Comparison of ENCODE assay signal across 8 mouse cellular contexts in the genomic region with DNA sequence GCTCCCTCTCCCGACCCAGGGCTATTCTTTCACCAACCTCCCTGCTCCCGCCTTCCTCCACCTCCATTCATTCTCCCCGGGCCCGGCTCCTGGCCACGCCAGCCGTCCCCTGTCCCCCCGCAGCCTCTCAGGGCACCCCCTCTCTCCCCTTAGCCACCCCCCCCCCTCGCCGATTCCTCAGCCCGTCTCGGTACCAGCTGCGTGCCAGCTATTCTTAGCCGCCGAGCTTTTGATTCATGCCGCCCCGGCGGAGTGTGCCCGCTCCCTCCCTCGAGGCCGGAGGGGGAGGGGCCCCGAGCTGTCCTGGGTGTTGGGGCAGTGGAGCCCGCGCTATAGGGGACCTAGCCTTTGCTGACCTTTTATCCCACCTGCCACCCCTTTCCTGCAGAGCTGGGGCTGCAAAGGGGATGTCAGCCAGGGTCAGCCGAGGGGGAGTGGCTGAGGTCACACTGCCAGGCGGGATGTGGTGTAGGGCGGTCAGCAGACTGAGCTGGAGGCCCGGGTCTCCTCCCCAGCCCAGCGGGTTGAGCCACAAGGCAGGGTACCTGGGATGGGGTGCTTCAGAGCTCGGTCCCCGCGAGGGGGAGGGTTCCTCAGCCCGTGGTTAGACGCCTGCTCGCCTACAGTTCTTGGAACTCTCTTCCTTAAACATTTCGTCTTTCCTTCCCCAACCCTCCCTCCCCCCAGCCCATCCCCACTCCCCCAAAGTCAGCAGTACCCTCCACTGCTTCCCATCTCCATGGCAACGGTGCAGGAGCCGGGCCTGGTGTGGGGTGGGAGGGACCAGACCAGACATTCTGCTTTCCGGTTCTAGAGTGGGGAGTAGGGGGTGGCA. TPM values are rescaled to one million over a fixed set of nuclear protein-coding genes. Genes with fewer than 3 reads are reported as not detected.
DNase-seq lines count a peak whose midpoint lies in the region; ATAC-seq and TF ChIP-seq lines count a peak whose summit lies in the region.

No protein-coding gene starts in this region.

- H3K27ac ChIP-seq in ES-Bruce4 (ENCODE audit: insufficient read depth, low read length), result no peak overlapping the region
- no peak overlapping the region for H3K27ac ChIP-seq in heart, embryonic 15.5 days

- TF ChIP-seq EP300 in ES-Bruce4 (IDR thresholded peaks at IDR 0.05; ENCODE audit: insufficient read depth, low read depth, low read length), result no peak

- H3K9ac ChIP-seq in ES-Bruce4 (ENCODE audit: low read depth, poor library complexity, severe bottlenecking), result peak overlapping the region; percentile 68
- H3K9ac ChIP-seq in heart, embryonic 15.5 days, result peak overlapping the region; percentile 53

- H3K36me3 ChIP-seq in ES-Bruce4 (ENCODE audit: control insufficient read depth, insufficient read depth, low read length, poor library complexity, severe bottlenecking), result no peaks in the 10 kb centered on the region
- no peaks in the 10 kb centered on the region for H3K36me3 ChIP-seq in heart, embryonic 15.5 days

- no peak for TF ChIP-seq CTCF in ES-Bruce4 (IDR thresholded peaks at IDR 0.05; ENCODE audit: low read depth, low read length)

- peak; percentile 41 for ATAC-seq in heart, embryonic 15.5 days (replicated peaks; ENCODE audit: insufficient number of reproducible peaks, insufficient read depth, low FRiP score, low read depth)

- DNase-seq in A20 (ENCODE audit: low read depth, low spot score), result peak; percentile 54
- DNase-seq in embryo, embryonic 11 days, result peak; percentile 60
- DNase-seq in kidney, postnatal 36 days, result peak; percentile 28 to 40
- DNase-seq in lung, postnatal 14 days, result peak; percentile 3
- DNase-seq in right cerebral cortex, postnatal 25 days, result peak; percentile 82
- DNase-seq in thymus, postnatal 25 days, result no peak

- no peaks in the 10 kb centered on the region for H3K4me1 ChIP-seq in ES-Bruce4 (ENCODE audit: control insufficient read depth, insufficient read depth, low read length)
- peaks cover 16% of the 10 kb centered on the region for H3K4me1 ChIP-seq in heart, embryonic 15.5 days (replicated peaks)

- H3K9me3 ChIP-seq in ES-Bruce4 (replicated peaks; ENCODE audit: control insufficient read depth, insufficient read depth, low read length, poor library complexity, severe bottlenecking), result no peaks in the 10 kb centered on the region
- no peaks in the 10 kb centered on the region for H3K9me3 ChIP-seq in heart, embryonic 15.5 days (replicated peaks)

- H3K4me3 ChIP-seq in ES-Bruce4 (ENCODE audit: low read depth, low read length), result peak overlapping the region; percentile 95
- peak overlapping the region; percentile 52 for H3K4me3 ChIP-seq in heart, embryonic 15.5 days

- H3K27me3 ChIP-seq in ES-Bruce4 (ENCODE audit: control insufficient read depth, insufficient read depth, low read length, poor library complexity, severe bottlenecking), result no peaks in the 10 kb centered on the region
- peaks cover 71% of the 10 kb centered on the region for H3K27me3 ChIP-seq in heart, embryonic 15.5 days

- no peak for TF ChIP-seq POLR2A in ES-Bruce4 (IDR thresholded peaks at IDR 0.05; ENCODE audit: insufficient read depth, low read length)

- H3K4me2 ChIP-seq in heart, embryonic 15.5 days, result peak overlapping the region; percentile 94

- 4% methylated on average over 38 of the region's 38 CpGs for WGBS in heart, embryonic 15.5 days

RNA-seq across cellular contexts. Expression of gene Shank1, which starts 1.0 kb away (rescaled TPM):
- polyA plus RNA-seq in ES-Bruce4 (2011; ENCODE audit: insufficient read depth, insufficient read length, low read depth, missing spikeins), result 2.5 and 3.4 TPM in 2 replicates
- 0.58 and 0.74 TPM in 2 replicates for polyA plus RNA-seq in heart, embryonic 15.5 days (2015; fragmentation: Nextera tagmentation; extraction: Ambion mirVana)

RNA-seq across cellular contexts. Expression of gene Clec11a, which starts 4.4 kb away (rescaled TPM):
- polyA plus RNA-seq in ES-Bruce4 (2011; ENCODE audit: insufficient read depth, insufficient read length, low read depth, missing spikeins), result 0.75 and 0.87 TPM in 2 replicates
- polyA plus RNA-seq in heart, embryonic 15.5 days (2015; fragmentation: Nextera tagmentation; extraction: Ambion mirVana), result 1.0 and 2.5 TPM in 2 replicates

RNA-seq across cellular contexts. Expression of gene Gm15517, which starts 49.8 kb away (rescaled TPM):
- not detected in 2 replicates for polyA plus RNA-seq in ES-Bruce4 (2011; ENCODE audit: insufficient read depth, insufficient read length, low read depth, missing spikeins)
- polyA plus RNA-seq in heart, embryonic 15.5 days (2015; fragmentation: Nextera tagmentation; extraction: Ambion mirVana), result not detected in 2 replicates

RNA-seq across cellular contexts. Expression of gene Acp4, which starts 53.9 kb away (rescaled TPM):
- not detected in 2 replicates for polyA plus RNA-seq in ES-Bruce4 (2011; ENCODE audit: insufficient read depth, insufficient read length, low read depth, missing spikeins)
- not detected in 2 replicates for polyA plus RNA-seq in heart, embryonic 15.5 days (2015; fragmentation: Nextera tagmentation; extraction: Ambion mirVana)
